Comparison of ENCODE assay signal across 21 mouse cellular contexts in genomic region chr19:42857096-42857495, GRCm38 (mm10).
"Had no signal": no experiment of that assay in that cellular context is flagged by ENCODE, and none has a peak within 500 bp of the region (broad histone marks: within the 10 kb centered on the region; RNA-seq: fewer than 3 reads in every experiment).

No protein-coding gene starts in this region.

- H3K27ac ChIP-seq: kidney, postnatal 0 days; left cerebral cortex, adult 2 months; limb, embryonic 12.5 days; limb, embryonic 15.5 days; liver, embryonic 14.5 days; macrophage; midbrain, embryonic 12.5 days; midbrain, embryonic 15.5 days; neural tube, embryonic 12.5 days; neural tube, embryonic 15.5 days; stomach, embryonic 15.5 days had no signal

- H3K9ac ChIP-seq: limb, embryonic 12.5 days; limb, embryonic 15.5 days; liver, embryonic 14.5 days; liver, postnatal 0 days; lung, embryonic 14.5 days; midbrain, embryonic 12.5 days; midbrain, embryonic 15.5 days; neural tube, embryonic 12.5 days; neural tube, embryonic 15.5 days; stomach, embryonic 15.5 days had no signal

- H3K4me2 ChIP-seq: limb, embryonic 12.5 days; limb, embryonic 15.5 days; liver, embryonic 11.5 days; lung, embryonic 14.5 days; midbrain, embryonic 12.5 days; midbrain, embryonic 15.5 days; neural tube, embryonic 12.5 days; neural tube, embryonic 15.5 days; stomach, embryonic 15.5 days had no signal

- H3K27me3 ChIP-seq: limb, embryonic 12.5 days; limb, embryonic 15.5 days; midbrain, embryonic 12.5 days; midbrain, embryonic 15.5 days; neural tube, embryonic 12.5 days; neural tube, embryonic 15.5 days; stomach, embryonic 15.5 days had no signal

- DNase-seq: kidney, postnatal 25 days; layer of hippocampus, postnatal 36 days; liver, postnatal 0 days; lung, embryonic 14.5 days; retina, postnatal 1 day; right cerebral cortex, postnatal 25 days; spleen, adult 18-20 months; thymus, postnatal 25 days had no signal

- ATAC-seq: liver, postnatal 0 days; lung, postnatal 0 days; midbrain, embryonic 15.5 days had no signal

- H3K9me3 ChIP-seq: limb, embryonic 12.5 days; limb, embryonic 15.5 days; midbrain, embryonic 12.5 days; midbrain, embryonic 15.5 days; neural tube, embryonic 12.5 days; neural tube, embryonic 15.5 days; stomach, embryonic 15.5 days had no signal

- H3K4me3 ChIP-seq: left cerebral cortex, adult 2 months; limb, embryonic 12.5 days; limb, embryonic 15.5 days; midbrain, embryonic 12.5 days; midbrain, embryonic 15.5 days; neural tube, embryonic 12.5 days; neural tube, embryonic 15.5 days; stomach, embryonic 15.5 days had no signal

- H3K36me3 ChIP-seq: limb, embryonic 12.5 days; limb, embryonic 15.5 days; midbrain, embryonic 12.5 days; midbrain, embryonic 15.5 days; neural tube, embryonic 12.5 days; neural tube, embryonic 15.5 days; stomach, embryonic 15.5 days had no signal

- H3K4me1 ChIP-seq: limb, embryonic 12.5 days; limb, embryonic 15.5 days; midbrain, embryonic 12.5 days; midbrain, embryonic 15.5 days; neural tube, embryonic 12.5 days; neural tube, embryonic 15.5 days; stomach, embryonic 15.5 days had no signal
